Mouse (Mus musculus): ENCODE data around the gene Ermap.

Gene Ermap

DNA sequence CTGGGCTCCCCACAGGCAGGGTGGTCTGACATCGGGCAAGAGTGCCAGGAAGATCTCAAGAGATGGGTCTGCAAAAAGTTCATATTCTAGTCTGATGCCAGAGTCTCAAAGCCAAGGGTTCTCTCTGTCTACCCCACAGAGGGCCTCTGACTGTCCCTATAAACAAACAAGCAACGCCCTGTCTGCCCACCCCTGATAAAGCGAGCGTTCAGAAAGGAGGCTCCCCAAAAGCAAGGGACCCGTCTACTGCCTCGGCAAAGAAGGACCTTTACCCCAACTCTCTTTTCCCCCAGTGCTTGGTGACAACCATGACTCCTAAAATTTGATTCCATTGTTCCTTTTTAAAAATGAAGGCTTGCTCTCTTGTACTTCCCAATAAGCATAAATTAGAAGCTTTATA lies at the start of gene Ermap:
Gene Ermap (minus strand): TSS at position 148 of the 400 bp plus-strand sequence.
- no peak for DNase-seq (ENCODE audit: low spot score)

DNA sequence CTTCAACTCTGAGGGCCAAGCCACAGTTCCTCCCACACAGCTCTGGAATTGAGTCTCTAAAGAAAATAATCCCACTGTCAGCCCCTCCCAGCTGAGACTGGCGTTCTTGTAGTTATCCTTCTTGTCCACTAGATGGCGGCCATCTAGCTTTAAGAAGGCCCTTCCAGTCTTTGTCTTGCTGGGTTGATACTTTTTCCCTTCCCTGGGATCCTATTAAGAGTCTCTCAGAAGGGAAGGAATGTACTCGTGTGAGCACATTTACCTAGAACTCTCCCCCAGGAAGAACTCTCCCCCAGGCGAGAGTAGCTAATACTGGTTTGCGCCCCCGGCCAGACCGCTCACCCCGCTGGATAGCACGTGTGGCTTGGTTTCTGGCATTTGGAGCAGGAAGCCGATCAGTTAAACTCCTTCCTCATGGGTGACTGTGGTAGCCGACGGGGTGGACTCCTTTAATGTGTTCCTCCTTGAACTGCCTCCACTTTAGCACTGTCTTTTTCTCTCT lies 49.4 kb upstream of the Ermap start:
- peak; percentile 53 for DNase-seq (ENCODE audit: low spot score)

DNA sequence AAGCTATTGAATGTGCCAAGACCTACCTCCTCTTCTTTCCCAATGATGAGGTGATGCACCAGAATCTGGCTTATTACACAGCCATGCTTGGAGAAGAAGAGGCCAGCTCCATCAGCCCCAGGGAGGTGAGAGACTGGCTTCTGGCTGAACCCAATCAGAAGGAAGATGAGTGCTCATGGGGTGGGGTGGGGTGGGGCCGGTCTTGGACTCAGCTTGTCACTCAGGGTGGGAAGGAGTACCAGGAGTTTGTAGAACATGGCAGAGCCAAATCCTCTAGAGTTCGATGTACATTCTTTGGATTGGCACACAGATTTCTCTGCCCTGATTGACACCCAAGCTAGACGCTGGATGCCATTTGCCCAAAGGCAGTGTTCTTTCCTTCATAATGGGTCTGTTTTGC lies 48.9 kb upstream of the Ermap start:
- no peak for DNase-seq (ENCODE audit: low spot score)

DNA sequence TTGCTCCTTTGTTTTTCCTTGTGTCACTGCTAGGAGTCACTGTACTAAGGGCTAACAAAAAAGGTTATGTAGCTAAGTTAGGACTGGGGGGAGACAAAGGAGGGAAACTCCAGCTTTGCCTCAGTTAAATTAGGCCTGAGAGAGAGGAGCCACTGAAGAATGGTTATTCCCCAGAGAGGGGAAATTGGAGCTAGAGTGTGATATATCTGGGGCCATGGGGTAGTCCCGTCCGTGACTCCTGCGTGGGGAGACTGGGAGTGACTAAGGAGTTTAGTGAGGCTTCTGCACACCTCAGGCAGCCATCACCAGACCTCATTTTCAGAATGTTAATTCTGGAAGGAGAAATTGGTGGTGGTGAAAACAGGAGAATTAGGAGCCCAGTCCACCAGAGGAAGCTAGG lies 44.5 kb upstream of the Ermap start:
- DNase-seq (ENCODE audit: low spot score), result no peak

DNA sequence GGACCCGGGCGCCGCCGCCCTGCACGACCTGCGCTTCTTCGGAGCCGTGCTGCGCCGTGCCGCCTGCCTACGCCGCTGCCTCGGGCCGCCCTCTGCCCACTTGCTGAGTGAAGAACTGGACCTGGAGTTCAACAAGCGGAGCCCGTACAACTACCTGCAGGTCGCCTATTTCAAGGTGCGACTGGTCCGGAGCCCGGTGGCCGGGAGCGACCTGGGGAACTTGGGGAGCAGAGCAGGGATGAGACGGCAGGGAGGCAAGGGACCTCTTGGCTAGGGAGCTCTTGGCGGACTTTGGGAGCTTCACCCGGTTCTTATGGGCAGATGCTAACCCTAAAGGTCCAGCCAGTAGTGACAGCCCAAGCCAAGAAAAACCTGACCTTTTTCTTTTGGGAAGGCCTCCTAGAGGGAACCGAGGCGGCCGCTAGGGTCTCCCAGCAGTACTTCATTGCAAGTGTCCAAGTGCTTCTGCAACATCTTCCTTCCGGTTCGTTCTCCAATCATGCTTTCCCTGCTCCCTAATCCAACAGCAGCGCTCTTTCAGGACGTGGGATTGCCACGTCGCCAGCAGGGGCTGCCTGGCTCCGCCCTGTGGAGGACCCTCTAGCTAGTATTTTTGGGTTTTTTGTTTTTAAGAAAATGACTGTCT lies 43.6 kb upstream of the Ermap start:
- no peak for DNase-seq (ENCODE audit: low spot score)

DNA sequence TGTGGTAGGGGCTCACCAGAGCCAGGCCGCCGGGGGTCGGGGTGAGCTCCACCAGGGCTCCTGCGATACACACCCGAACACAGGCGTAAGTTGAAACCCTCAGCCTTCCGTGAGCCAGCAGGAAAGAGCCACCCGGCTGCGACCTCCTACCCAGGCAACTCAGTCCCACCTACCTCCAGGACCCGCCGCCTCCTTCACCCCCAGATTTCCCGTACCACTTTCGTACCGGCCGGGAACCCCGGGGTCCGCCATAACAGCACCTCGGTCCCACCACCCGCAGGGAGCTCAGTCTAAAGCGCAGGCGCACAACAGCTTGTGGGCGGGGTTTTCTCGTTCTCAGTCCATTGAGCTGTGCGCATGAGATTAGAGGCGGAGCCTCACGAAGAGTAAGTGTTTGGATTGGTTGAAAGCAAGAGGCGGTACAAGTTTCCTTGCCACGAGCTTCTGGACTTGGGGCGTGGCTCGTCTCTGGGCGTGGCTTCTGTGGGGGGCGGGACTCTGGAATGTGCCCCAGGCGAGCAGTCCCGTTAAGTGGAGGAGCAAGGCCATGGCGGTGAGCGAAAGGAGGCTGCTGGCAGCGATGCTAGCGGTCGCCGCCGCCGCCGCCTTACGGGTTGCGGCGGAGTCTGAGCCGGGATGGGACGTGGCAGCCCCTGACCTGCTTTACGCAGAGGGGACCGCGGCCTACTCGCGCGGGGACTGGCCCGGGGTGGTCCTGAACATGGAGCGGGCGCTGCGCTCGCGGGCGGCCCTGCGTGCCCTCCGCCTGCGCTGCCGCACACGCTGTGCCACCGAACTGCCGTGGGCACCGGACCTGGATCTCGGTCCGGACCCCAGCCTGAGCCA lies 42.8 kb upstream of the Ermap start, which contains the start of the genes AU022252 and P3h1:
Gene AU022252 (minus strand): TSS at position 303 of the 846 bp plus-strand sequence.
Gene P3h1 (plus strand): TSS at position 506 of the 846 bp plus-strand sequence.
- peak; percentile 99 for DNase-seq (ENCODE audit: low spot score)

DNA sequence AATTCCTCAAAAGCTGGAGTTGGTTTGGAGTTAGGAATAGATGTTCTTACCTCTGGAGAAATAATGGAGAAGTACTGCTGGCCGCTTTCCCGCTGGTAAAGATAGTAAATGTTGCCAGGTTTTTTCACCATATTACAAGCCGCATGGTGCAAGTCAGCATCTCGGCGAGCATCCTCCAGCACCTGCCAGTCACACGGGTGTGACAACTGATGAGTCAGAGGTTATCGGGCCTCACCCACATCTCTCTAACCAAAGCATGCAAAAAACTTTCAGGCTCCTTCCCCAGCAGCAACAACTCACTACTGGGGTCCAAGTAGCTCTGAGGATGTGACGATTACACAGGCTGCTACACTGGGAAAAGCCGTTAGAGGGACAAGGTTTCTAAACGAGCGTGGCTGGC lies 36.9 kb upstream of the Ermap start:
- DNase-seq (ENCODE audit: low spot score), result no peak

DNA sequence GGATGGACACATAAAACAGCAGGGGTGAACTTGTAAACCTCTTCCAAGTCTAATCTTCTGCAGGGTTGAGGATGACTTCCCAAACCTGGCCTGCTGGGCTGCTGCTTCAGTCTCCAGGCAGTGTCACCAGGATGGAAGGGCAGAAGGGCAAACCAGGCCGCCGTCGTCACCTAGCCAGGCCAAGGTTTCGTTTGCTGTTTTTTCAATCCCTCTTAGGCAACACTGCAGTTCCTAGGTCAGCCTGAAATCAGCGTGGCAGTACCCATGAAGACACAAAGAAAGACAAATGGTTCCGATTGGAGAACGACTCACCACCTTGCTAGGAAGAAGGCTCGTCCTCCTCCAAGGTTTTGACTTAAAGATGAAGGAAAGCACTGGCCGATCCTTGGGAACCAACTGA lies 35.9 kb upstream of the Ermap start:
- no peak for DNase-seq (ENCODE audit: low spot score)

DNA sequence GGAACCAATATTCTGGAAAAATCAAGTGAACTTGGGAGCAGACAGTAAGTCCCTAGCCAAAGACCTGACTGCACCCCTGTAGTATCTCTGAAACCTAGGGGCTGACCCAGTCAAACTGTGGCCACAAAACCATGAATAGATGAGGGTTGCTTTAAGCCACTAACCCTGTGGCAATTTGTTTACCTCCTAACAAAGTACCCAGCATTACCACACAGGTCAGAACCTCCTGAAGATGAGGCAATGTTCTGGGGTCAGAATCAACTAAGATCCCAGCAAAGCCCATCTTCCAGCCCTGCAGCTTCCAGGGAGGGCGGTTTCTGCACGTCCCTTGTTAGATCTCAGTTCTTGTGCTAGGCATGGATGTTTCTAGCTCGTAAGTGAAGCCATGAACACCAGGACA lies 34.7 kb upstream of the Ermap start:
- DNase-seq (ENCODE audit: low spot score), result no peak

DNA sequence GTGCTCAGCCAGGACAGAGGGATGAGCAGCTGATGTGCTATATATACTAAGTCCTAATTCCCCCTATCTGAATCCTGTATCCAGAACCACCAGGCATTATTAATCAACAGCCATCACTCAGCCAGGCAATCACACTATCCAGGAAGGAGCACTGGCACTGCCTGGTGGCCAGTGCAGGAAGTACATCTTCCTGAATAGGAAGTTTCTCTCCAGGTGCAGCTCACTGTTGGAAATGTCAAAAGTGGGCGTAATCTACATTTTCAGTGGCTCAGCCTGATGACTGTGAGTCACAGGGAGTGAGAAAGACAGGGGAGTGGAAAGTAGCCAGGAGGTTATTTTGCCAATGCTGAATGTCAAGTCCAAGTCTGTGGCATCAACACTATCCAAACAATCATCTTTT lies 33.9 kb upstream of the Ermap start:
- DNase-seq (ENCODE audit: low spot score), result peak; percentile 29

DNA sequence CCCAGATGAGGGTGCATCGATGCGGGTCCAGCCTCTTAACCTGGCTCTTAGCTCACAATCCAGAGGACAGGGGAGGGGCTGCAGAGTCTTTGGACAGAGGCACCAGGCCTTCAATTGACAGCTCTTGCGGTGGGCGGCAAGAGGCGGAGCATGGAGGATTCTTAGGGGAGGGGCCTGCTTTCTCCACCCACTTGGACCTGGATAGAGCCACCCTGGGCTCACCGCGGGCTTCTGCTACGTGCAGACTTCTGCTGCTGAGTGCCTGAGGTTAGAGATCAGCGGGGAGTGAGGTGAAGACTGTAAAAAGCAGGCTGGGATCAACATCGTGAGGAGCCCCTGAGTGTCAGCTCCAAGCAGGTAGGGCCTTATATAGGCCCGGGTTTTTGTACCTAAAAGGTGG lies 28.4 kb upstream of the Ermap start, which contains the start of gene Tmem269:
Gene Tmem269 (minus strand): TSS at position 49 of the 400 bp plus-strand sequence.
- DNase-seq (ENCODE audit: low spot score), result no peak

DNA sequence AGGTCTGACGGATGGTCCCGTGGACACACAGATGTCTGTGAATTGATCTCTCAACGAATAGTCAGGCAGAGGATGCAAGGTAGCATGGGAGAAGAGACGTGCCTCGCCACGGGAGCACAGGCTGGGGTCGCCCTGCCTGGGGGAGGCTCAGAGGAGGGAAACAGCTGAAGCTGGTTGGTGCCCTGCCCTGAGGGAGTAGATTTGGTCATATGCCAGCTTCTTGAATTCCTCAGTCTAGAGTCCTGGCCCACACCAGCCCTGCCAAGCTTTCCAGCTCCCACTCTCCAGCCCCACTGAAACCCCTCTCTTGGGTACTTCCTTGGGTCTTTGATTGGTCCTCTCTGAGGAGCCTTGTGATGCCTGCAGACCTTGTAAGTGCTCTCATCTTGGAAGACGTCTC lies 26.9 kb upstream of the Ermap start:
- no peak for DNase-seq (ENCODE audit: low spot score)

DNA sequence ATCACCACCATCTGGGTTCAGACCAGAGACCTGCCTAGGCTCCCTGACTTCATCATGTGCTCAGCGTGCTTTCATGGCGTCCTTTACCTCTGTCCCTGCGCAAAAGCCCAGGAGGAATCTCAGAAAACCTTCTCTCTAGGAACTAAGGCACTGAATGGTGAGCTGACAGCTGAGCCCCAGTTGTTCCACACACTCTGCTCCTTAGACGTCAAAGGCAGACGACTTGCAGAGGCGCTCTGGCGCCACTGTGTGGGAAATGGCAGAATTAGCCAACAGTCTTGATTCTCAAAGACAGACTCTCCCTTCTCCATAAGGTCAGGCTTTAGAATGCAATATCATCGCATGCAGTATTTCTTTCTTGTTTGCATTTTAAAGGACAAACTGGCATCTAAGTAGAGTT lies 14.9 kb upstream of the Ermap start:
- DNase-seq (ENCODE audit: low spot score), result peak; percentile 48

DNA sequence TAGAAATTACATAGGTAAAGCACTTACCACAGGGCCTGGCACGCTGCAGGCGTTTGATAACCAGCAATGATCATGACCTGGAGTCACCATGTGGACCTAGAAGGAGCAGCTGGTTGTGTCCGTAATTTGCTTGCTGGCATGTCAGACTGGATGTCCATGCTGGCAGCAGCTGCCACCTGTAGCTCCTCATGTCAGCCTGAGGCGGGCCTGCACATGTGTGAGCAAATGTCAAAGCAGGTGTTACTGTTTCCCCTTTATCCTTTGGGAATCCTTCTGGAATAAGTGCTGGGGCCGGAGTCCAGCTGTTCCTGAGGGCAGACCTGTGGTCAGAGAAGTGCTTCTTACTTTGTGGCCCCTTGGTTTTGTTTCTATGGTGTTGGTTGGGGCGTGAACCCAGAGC lies 8.3 kb upstream of the Ermap start:
- no peak for DNase-seq (ENCODE audit: low spot score)

DNA sequence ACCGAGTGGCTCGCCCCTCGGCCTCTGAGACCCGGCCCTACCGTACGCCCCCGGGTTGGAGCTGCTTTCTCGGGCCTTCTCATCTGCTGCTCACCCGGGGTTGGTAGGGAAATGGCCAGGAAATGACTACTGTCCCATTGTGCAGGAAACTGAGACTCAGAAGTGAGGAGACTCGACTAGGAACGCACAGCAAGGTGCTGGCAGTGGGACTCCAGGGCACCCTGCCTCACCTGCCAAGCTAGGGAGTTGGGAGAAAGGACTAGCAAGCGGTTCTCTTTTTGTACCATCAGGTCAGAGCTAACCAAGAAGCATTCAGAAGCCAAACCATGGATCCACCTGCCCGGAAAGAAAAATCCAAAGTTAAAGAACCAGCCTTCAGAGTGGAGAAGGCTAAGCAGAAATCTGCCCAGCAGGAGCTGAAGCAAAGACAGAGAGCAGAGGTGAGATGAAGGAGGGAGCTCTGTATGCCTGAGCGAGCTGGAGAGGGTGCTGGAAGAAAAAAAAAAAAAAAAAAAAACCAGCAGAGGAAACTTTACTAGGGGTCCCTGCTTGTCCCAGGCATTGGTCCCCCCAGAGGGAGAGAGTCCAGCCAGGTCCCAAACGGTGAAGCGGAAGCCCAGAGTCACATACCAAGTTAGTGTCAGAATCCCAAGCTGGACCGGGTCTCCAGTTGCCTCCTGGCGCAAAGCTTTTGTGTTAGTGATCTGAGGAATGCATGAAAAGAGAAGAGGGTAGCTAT lies 5.9 kb upstream of the Ermap start:
- DNase-seq (ENCODE audit: low spot score), result no peak

DNA sequence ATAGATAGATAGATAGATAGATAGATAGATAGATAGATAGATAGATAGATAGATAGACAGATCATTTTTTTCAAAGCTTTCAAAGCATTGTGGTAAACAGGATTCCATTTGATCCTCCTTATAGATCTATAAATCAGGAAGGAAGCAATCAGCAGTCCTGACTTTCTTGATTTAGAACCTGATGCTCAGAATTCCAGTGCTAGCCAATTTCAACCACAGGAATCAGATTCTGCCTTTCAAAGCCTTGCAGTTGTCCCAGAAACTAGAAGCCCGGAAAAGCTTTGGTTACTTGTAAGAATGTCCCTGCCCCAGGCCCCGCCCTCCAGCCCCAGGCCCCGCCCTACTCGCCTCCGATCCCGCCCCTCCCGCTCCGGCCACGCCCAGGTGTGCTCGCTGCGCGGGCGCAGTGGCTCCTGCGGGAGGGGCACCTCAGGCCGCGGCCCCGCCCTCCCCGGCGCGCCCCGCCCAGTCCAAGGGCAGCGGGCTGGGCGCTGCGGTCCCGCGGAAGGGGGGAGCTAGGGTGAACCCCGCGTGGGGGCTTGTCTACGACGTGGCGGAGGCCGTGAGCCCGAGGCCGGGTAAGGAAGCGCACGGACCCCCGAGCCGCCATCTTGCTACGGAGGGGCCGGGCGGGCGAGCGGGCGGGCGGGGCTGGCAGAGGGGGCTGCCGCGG lies 5.2 kb upstream of the Ermap start, which contains the start of gene Svbp:
Gene Svbp (plus strand): TSS at position 398 of the 673 bp plus-strand sequence.
- DNase-seq (ENCODE audit: low spot score), result peak; percentile 86

DNA sequence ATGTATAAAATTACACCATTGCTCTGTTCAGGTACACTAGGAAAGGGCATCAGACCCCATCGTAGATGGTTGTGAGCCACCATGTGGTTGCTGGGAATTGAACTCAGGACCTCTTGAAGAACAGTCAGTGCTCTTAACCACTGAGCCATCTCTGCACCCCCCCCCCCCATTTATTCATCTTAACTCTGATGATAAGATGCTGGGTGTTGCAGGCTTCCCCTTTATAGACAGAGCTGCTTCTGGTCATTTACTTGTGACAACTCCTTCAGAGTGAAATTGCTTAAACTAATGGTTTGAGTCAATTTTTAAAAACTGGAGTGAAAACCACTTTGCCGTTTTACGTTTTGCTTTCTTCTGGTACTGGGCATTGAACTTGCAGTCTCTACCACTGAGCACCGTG lies 2.9 kb upstream of the Ermap start:
- no peak for DNase-seq (ENCODE audit: low spot score)

DNA sequence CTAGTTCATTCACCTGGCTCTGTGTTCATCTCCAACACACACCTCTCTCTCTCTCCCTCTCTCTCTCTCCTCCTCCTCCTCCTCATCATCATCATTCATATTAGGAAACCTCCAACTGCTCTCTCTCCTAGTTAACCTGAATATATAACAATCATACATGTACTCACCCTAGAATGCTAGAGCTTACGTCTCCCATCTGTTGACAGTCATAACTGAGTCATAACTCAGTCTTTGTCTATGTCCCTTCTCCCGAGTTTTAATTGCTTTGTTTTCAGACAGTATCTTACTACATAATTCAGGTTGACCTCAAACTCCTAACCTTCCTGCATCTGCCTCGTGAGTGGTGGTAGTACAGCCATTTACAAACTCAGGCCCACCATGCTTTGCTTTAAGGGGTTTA lies 1.5 kb upstream of the Ermap start:
- DNase-seq (ENCODE audit: low spot score), result no peak

DNA sequence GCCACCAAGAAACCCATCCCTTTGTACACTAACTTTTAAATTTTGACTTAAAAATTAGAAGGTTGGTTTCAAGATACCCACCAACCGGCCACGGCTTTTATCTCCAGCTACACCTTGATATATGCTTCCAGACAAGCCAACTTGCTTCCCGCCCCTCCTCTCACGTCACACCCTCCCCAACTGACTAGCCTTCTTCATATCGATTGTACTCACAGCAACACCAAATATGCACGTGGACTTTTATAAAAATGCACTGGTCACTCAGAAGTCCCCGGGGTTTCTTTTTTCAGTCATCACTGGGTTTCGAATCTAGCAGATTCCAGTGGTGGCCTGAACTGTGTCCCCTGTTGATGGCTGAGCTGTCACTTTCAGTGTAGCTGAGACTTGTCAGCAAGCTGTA lies 807 bp upstream of the Ermap start:
- DNase-seq (ENCODE audit: low spot score), result no peak

DNA sequence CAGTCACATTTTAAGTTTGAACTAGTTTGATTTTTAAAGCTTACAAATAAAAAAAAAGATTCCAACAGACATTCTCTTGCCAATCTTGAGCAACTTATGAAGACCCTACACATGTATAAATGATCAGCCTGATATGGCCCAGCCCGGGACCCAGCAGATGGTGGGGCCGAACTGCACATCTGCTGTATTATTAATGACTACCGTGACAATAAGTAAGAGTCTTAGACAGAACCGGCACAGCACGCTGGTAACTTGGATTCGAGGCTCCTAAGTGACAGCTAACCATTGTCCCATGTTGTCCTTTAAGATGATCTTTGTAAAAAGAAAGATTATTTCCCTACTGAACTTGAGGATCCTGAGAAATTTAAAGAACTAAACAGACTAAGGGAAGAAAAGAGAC lies 419 bp downstream of the Ermap start:
- no peak for DNase-seq (ENCODE audit: low spot score)

DNA sequence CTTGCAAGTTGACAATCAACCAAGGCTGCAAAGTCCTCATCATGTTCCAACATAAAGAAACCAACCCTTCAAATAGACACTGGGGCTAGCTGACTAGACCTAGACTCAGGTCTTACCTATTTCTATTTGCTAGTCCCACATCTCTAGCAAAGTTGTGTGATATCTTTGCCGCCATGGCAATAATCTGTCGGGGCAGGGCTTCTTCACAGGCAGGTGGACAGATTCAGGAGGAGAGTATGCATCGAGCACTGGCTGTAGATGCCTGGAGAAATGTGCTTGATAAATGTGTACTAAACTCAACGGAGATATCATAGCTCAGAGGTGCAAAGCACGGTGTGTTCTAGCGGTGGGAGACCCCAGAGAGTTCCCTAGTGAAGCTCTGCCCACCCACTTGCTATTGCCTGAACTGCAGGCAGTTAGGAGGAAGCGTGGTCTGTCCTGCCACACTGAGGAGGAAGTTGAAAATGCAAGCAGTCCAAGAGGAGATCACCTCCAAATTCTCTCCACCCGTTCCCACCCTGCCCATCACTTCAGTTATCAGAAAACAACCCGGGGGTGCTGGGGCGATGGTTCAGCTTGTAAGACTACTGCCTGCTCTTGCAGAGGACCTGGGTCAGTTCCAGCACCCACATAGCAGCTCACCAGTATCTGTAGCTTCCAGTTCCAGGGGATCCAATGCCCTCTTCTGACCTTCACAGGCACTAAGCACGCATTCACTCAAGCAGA lies 1.6 kb downstream of the Ermap start:
- no peak for DNase-seq (ENCODE audit: low spot score)
